Mouse (Mus musculus): ENCODE measurements around the gene AI661453. TPM values are rescaled to one million over a fixed set of nuclear protein-coding genes. Genes with fewer than 3 reads are reported as not detected.

The AI661453 gene
- polyA plus RNA-seq, 1 experiment from 2014 or later, result 2.8 TPM

DNA sequence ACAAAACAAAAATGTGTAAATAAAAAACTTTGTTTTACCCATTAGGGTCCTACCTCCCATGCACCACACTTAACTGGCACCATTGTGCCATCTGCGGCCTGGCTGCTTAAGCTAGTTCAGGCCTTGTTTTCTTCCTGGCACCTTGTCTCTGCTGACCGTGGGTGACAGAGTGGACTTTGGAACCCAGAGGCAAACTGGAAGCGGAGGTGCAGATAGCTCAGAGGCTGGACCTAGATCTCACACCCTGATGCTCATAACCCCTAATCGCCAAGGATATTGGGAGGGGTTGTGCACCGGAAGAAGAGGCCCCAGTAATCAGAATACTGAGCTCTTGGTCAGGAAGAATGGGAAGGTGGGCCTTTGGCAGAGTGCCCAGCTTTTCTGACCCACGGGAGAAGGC, 12.2 kb upstream of the AI661453 start:
- no peak overlapping the region for H3K4me2 ChIP-seq (replicated peaks; ENCODE audit: low read depth, low read length)
- H3K9ac ChIP-seq (replicated peaks; ENCODE audit: low read depth), result no peak overlapping the region
- H3K27me3 ChIP-seq (replicated peaks; ENCODE audit: insufficient read depth, low read length), result no peaks in the 10 kb centered on the region; the same call in 1 of the 2 replicates
- no peak for ATAC-seq
- DNase-seq (ENCODE audit: low spot score), result no peak
- no peaks in the 10 kb centered on the region for H3K36me3 ChIP-seq (ENCODE audit: insufficient read depth, low read length)
- no peaks in the 10 kb centered on the region for H3K4me1 ChIP-seq (ENCODE audit: insufficient read depth, low read depth, low read length)
- no peak overlapping the region for H3K4me3 ChIP-seq (ENCODE audit: low read depth, low read length)
- no peaks in the 10 kb centered on the region for H3K9me3 ChIP-seq (ENCODE audit: low read length)
- TF ChIP-seq EP300 (IDR thresholded peaks at IDR 0.05) (no peak), CTCF (IDR thresholded peaks at IDR 0.05) (no peak)
- no peak overlapping the region for H3K27ac ChIP-seq (ENCODE audit: low read length)
- WGBS, result 49% methylated on average over 6 of the region's 6 CpGs

DNA sequence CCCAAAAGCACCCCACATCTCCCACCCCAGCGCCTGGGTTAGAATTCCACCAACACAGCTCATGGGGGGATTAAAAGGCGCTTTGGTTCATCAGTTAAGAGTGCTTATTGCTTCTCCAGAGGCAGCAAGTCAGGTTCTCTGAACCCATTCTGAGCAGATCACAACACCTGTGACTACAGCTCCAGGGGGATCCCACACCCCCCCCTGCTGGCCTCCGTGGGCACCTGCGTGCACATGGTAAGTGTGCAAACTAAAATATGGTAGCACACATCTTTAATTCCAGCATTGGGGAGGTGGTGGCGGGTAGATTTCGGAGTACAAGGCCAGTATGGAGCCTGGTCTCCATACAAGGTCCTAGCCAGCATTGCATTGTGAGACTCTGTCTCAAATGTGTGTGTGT, 9.1 kb upstream of the AI661453 start:
- no peak for DNase-seq (ENCODE audit: low spot score)

DNA sequence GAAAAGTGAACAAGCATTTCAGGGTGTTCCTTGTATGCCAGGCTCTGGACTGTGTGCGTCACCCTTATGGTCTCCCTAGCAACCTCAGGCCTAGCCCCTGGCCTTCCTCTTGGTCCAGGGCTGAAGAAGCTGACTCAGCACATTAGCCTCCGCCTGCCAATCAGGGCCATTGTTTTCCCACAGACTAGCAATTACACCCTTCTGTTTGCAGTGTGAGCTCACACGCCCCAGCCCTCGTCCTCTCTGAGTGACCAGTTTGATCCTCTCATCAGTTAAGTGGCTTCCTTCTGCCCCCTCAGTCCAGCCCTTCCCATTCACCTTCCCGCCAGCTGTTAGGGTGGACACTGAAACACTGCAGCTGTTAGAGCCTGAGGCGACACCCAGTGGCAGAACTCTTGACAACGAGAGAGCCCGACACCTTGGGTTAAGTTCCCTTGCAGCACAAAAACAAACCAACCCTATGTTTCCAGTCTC, 7.5 kb upstream of the AI661453 start:
- DNase-seq (ENCODE audit: low spot score), result peak; percentile 88
- peak; percentile 93 for ATAC-seq
- peak; percentile 82 for TF ChIP-seq CTCF (IDR thresholded peaks at IDR 0.05)
- no peak for TF ChIP-seq EP300 (IDR thresholded peaks at IDR 0.05)
- H3K27ac ChIP-seq (ENCODE audit: low read length), result no peak overlapping the region
- H3K4me1 ChIP-seq (ENCODE audit: insufficient read depth, low read depth, low read length), result no peaks in the 10 kb centered on the region
- WGBS, result 4% methylated on average over 8 of the region's 8 CpGs
- H3K9ac ChIP-seq (replicated peaks; ENCODE audit: low read depth), result no peak overlapping the region
- H3K4me2 ChIP-seq (replicated peaks; ENCODE audit: low read depth, low read length), result no peak overlapping the region
- no peaks in the 10 kb centered on the region for H3K36me3 ChIP-seq (ENCODE audit: insufficient read depth, low read length)
- no peaks in the 10 kb centered on the region for H3K27me3 ChIP-seq (replicated peaks; ENCODE audit: insufficient read depth, low read length)
- H3K9me3 ChIP-seq (ENCODE audit: low read length), result no peaks in the 10 kb centered on the region
- no peak overlapping the region for H3K4me3 ChIP-seq (ENCODE audit: low read depth, low read length)

More for the DNA sequence above, 9.1 kb upstream of the AI661453 start:
- WGBS, result 84% methylated on average over 6 of the region's 6 CpGs
- no peak overlapping the region for H3K9ac ChIP-seq (replicated peaks; ENCODE audit: low read depth)
- no peak for ATAC-seq
- no peaks in the 10 kb centered on the region for H3K9me3 ChIP-seq (ENCODE audit: low read length)
- H3K27ac ChIP-seq (ENCODE audit: low read length), result no peak overlapping the region
- H3K27me3 ChIP-seq (replicated peaks; ENCODE audit: insufficient read depth, low read length), result no peaks in the 10 kb centered on the region; the same call in 1 of the 2 replicates
- no peaks in the 10 kb centered on the region for H3K4me1 ChIP-seq (ENCODE audit: insufficient read depth, low read depth, low read length)
- no peak overlapping the region for H3K4me3 ChIP-seq (ENCODE audit: low read depth, low read length)
- no peak for TF ChIP-seq EP300 (IDR thresholded peaks at IDR 0.05)
- TF ChIP-seq CTCF (IDR thresholded peaks at IDR 0.05), result peak; percentile 43
- no peaks in the 10 kb centered on the region for H3K36me3 ChIP-seq (ENCODE audit: insufficient read depth, low read length)
- no peak overlapping the region for H3K4me2 ChIP-seq (replicated peaks; ENCODE audit: low read depth, low read length)

DNA sequence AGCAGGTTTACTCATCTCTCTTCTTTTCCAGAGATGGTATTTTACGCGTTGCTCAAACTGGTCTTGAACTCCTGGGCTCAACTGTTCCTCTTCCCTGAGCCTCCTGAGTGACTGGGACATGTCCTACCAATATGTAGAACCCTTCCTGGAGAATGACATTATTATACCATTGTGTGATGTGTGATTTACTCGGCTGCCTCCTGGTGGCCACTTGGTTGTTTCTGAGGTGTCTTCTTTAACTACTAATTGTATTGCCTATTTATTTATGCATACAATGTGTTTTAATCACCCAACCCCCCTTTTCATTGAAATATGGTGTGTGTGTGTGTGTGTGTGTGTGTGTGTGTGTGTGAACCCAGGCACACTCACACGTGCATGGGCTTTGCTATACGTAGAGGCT, 5.6 kb upstream of the AI661453 start:
- no peak overlapping the region for H3K4me2 ChIP-seq (replicated peaks; ENCODE audit: low read depth, low read length)
- no peak for ATAC-seq
- no peaks in the 10 kb centered on the region for H3K9me3 ChIP-seq (ENCODE audit: low read length)
- H3K4me1 ChIP-seq (ENCODE audit: insufficient read depth, low read depth, low read length), result no peaks in the 10 kb centered on the region
- no peaks in the 10 kb centered on the region for H3K27me3 ChIP-seq (replicated peaks; ENCODE audit: insufficient read depth, low read length)
- no peak for DNase-seq (ENCODE audit: low spot score)
- H3K36me3 ChIP-seq (ENCODE audit: insufficient read depth, low read length), result no peaks in the 10 kb centered on the region
- H3K27ac ChIP-seq (ENCODE audit: low read length), result no peak overlapping the region
- no peak overlapping the region for H3K9ac ChIP-seq (replicated peaks; ENCODE audit: low read depth)
- no peak overlapping the region for H3K4me3 ChIP-seq (ENCODE audit: low read depth, low read length)
- WGBS, result 68% methylated on average over 5 of the region's 5 CpGs
- TF ChIP-seq EP300 (IDR thresholded peaks at IDR 0.05) (no peak), CTCF (IDR thresholded peaks at IDR 0.05) (peak; percentile 55)

DNA sequence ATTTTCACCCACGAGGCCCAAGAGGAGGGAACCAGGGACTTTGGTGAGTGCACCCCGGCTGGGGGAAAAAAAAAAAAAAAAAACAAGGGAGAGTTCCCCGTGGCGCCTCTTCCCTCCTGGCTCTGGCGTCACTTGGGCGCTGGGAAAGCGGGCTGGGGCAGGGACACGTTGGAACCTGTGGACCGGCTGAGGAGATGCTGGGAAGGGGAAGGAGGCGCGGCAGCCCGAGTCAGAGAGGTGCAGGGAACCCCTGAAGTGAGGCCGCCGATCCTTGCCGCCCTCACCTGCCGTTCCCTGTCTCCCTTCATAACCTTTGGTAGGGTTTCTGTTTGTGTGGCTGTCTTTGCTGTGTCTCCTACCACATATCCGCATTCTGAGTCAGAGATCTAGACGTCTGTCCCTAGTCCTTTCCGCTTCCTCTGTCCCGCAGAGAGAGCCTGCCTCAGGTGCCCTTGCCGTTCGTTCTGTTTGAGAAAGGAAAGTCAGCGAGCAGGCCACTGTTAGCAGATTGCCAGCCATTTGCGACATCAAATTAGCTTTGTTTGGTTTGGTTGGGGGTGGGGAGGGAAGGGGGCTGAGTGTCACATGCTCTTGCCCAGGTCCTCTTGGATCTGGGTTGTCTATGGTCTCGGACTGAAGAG, 612 bp downstream of the AI661453 start, which contains the start of gene 1700001C19Rik:
Gene 1700001C19Rik (minus strand): TSS at position 470 of the 641 bp plus-strand sequence.
- Histone ChIP-seq H3K27ac (ENCODE audit: low read length) (peak within 1 kb of the TSS; percentile 84), H3K27me3 (replicated peaks; ENCODE audit: insufficient read depth, low read length) (no peaks in the 10 kb centered on the region), H3K4me3 (ENCODE audit: low read depth, low read length) (peak within 1 kb of the TSS; percentile 56), H3K4me2 (replicated peaks; ENCODE audit: low read depth, low read length) (peak within 1 kb of the TSS; percentile 74), H3K36me3 (ENCODE audit: insufficient read depth, low read length) (no peaks in the 10 kb centered on the region), H3K9me3 (ENCODE audit: low read length) (no peaks in the 10 kb centered on the region), H3K9ac (replicated peaks; ENCODE audit: low read depth) (peak within 1 kb of the TSS; percentile 51), H3K4me1 (ENCODE audit: insufficient read depth, low read depth, low read length) (peaks cover 14% of the 10 kb centered on the region; the same call in 1 of the 2 replicates)
- peak; percentile 20 for ATAC-seq
- WGBS, result 4% methylated on average over 23 of the region's 25 CpGs
- TF ChIP-seq CTCF (IDR thresholded peaks at IDR 0.05) (no peak), EP300 (IDR thresholded peaks at IDR 0.05) (no peak)
- peak; percentile 39 for DNase-seq (ENCODE audit: low spot score)

DNA sequence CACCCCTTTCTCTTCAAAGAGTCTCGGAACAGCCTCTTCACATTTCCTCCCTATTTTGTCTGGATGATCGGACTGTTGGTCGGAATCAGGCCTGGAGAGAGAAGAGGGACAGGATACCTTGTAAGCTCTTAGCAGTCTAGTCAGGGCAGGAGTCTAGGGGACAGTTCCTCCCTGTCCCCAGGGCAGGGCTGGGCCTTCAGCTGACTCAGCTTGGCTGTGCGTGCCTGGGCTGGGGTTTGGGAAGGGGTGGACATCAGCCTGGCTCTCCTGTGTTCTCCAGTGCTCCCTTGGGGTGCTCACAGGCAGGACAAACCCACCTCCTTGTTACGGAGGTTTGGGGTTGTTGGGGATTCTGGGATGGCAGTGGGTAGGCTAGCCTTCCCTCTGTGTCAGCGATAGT, 2.2 kb downstream of the AI661453 start:
- Histone ChIP-seq H3K27me3 (replicated peaks; ENCODE audit: insufficient read depth, low read length) (no peaks in the 10 kb centered on the region), H3K4me2 (replicated peaks; ENCODE audit: low read depth, low read length) (peak overlapping the region; percentile 74), H3K9me3 (ENCODE audit: low read length) (no peaks in the 10 kb centered on the region), H3K36me3 (ENCODE audit: insufficient read depth, low read length) (no peaks in the 10 kb centered on the region), H3K4me1 (ENCODE audit: insufficient read depth, low read depth, low read length) (peaks cover 14% of the 10 kb centered on the region; the same call in 1 of the 2 replicates), H3K4me3 (ENCODE audit: low read depth, low read length) (no peak overlapping the region), H3K9ac (replicated peaks; ENCODE audit: low read depth) (no peak overlapping the region), H3K27ac (ENCODE audit: low read length) (peak overlapping the region; percentile 71)
- TF ChIP-seq CTCF (IDR thresholded peaks at IDR 0.05) (no peak), EP300 (IDR thresholded peaks at IDR 0.05) (no peak)
- ATAC-seq (no peak), DNase-seq (ENCODE audit: low spot score) (no peak)
- 65% methylated on average over 6 of the region's 6 CpGs for WGBS

All from lung, postnatal 0 days (tissue).